Mouse (Mus musculus): ENCODE results near the gene Gm10490. TPM values are rescaled to one million over a fixed set of nuclear protein-coding genes. Genes with fewer than 3 reads are reported as not detected.

The Gm10490 gene
- polyA plus RNA-seq, 1 experiment, result not detected

- TF ChIP-seq CEBPB (IDR thresholded peaks at IDR 0.05; ENCODE audit: insufficient read depth, poor library complexity, severe bottlenecking) (no peak), E2F4 (IDR thresholded peaks at IDR 0.05; ENCODE audit: insufficient read depth) (no peak), MAX (IDR thresholded peaks at IDR 0.05; ENCODE audit: low read depth) (no peak)
- Histone ChIP-seq H3ac (ENCODE audit: control insufficient read depth, insufficient read length) (no peak overlapping the region), H3K27me3 (ENCODE audit: control insufficient read depth, insufficient read depth, insufficient read length) (no peaks in the 10 kb centered on the region)
Observed at GRCm38 (mm10) chrX:7867141-7867540, 42.2 kb upstream of the Gm10490 start.

GRCm38 (mm10) chrX:7868506-7868905 lies 40.8 kb upstream of the Gm10490 start:
- H3K36me3 ChIP-seq (ENCODE audit: control insufficient read depth, insufficient read depth), result peaks cover 5% of the 10 kb centered on the region
- H3K4me2 ChIP-seq (ENCODE audit: low read depth), result no peak overlapping the region
- peaks cover 10% of the 10 kb centered on the region for H3K79me2 ChIP-seq (ENCODE audit: control insufficient read depth, insufficient read depth)
- TF ChIP-seq CEBPB (IDR thresholded peaks at IDR 0.05; ENCODE audit: insufficient read depth, poor library complexity, severe bottlenecking) (no peak), TCF12 (IDR thresholded peaks at IDR 0.05; ENCODE audit: insufficient read depth, poor library complexity, severe bottlenecking) (no peak)
- no peak overlapping the region for H3ac ChIP-seq (ENCODE audit: control insufficient read depth, insufficient read length)
- no peak overlapping the region for H3K4me3 ChIP-seq
- H3K27me3 ChIP-seq (ENCODE audit: control insufficient read depth, insufficient read depth, insufficient read length), result no peaks in the 10 kb centered on the region

More at GRCm38 (mm10) chrX:7867141-7867540, 42.2 kb upstream of the Gm10490 start:
- H3K4me3 ChIP-seq, result no peak overlapping the region
- peaks cover 14% of the 10 kb centered on the region for H3K79me2 ChIP-seq (ENCODE audit: control insufficient read depth, insufficient read depth)
- H3K4me2 ChIP-seq (ENCODE audit: low read depth), result no peak overlapping the region
- peaks cover 5% of the 10 kb centered on the region for H3K36me3 ChIP-seq (ENCODE audit: control insufficient read depth, insufficient read depth)

GRCm38 (mm10) chrX:7869826-7870225 lies 39.5 kb upstream of the Gm10490 start:
- Histone ChIP-seq H3K79me2 (ENCODE audit: control insufficient read depth, insufficient read depth) (peaks cover 10% of the 10 kb centered on the region), H3K27me3 (ENCODE audit: control insufficient read depth, insufficient read depth, insufficient read length) (no peaks in the 10 kb centered on the region), H3K36me3 (ENCODE audit: control insufficient read depth, insufficient read depth) (peaks cover 5% of the 10 kb centered on the region), H3K4me2 (ENCODE audit: low read depth) (no peak overlapping the region), H3ac (ENCODE audit: control insufficient read depth, insufficient read length) (no peak overlapping the region), H3K4me3 (no peak overlapping the region)
- TF ChIP-seq MYOD1 (IDR thresholded peaks at IDR 0.05; ENCODE audit: control insufficient read depth in 1 of 3, insufficient read length in 2 of 3, low read depth in 2 of 3) (no peak), TCF12 (IDR thresholded peaks at IDR 0.05; ENCODE audit: insufficient read depth, poor library complexity, severe bottlenecking) (no peak), MYOG (IDR thresholded peaks at IDR 0.05; ENCODE audit: control insufficient read depth in 1 of 3, insufficient read depth in 1 of 3, insufficient read length in 2 of 3, low read depth in 2 of 3) (no peak), POLR2AphosphoS2 (IDR thresholded peaks at IDR 0.05; ENCODE audit: insufficient read length, low read depth) (no peak), POLR2A (IDR thresholded peaks at IDR 0.05; ENCODE audit: insufficient read length, low read depth) (no peak), REST (IDR thresholded peaks at IDR 0.05; ENCODE audit: insufficient read depth, insufficient read length) (no peak), USF1 (IDR thresholded peaks at IDR 0.05; ENCODE audit: low read depth) (no peak), MAX (IDR thresholded peaks at IDR 0.05; ENCODE audit: low read depth) (no peak), SRF (IDR thresholded peaks at IDR 0.05; ENCODE audit: control insufficient read depth, insufficient read length, low read depth) (no peak), CEBPB (IDR thresholded peaks at IDR 0.05; ENCODE audit: insufficient read depth, poor library complexity, severe bottlenecking) (no peak), TCF3 (IDR thresholded peaks at IDR 0.05; ENCODE audit: insufficient read length, low read depth) (no peak), E2F4 (IDR thresholded peaks at IDR 0.05; ENCODE audit: insufficient read depth) (no peak)

DNA sequence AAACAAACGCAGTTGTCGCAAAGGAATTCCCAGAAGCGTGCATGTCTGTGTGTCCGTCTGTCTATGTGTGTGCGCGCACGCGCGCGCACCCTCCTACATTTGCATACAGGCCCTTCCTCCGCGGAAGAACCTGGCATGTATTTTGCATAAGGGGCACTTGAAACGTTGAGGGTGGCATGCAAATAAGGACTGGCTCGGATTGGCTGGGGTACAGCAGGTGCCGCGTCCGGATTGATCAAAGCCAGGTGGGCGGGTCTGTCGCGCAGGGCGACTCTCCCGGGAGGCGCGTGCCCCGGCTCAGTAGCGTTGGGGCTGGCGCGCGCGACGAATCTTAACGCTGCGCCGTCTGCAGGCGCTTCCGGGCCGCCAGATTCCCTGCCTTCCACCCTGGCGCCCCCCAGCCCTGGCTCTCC lies 31.3 kb upstream of the Gm10490 start, which contains the start of gene Pim2:
Pim2 (plus strand) TSS at position 256 of the 413 bp plus-strand sequence.
- Histone ChIP-seq H3K36me3 (ENCODE audit: control insufficient read depth, insufficient read depth) (no peaks in the 10 kb centered on the region), H3K4me3 (no peak within 1 kb of the TSS), H3K27me3 (ENCODE audit: control insufficient read depth, insufficient read depth, insufficient read length) (no peaks in the 10 kb centered on the region), H3ac (ENCODE audit: control insufficient read depth, insufficient read length) (no peak within 1 kb of the TSS), H3K4me2 (ENCODE audit: low read depth) (peak within 1 kb of the TSS; percentile 70), H3K79me2 (ENCODE audit: control insufficient read depth, insufficient read depth) (no peaks in the 10 kb centered on the region)
- TF ChIP-seq POLR2A (IDR thresholded peaks at IDR 0.05; ENCODE audit: insufficient read length, low read depth) (no peak), MYOD1 (IDR thresholded peaks at IDR 0.05; ENCODE audit: control insufficient read depth in 1 of 3, insufficient read length in 2 of 3, low read depth in 2 of 3) (peak in 1 of 3 experiments; percentile 3), POLR2AphosphoS2 (IDR thresholded peaks at IDR 0.05; ENCODE audit: insufficient read length, low read depth) (peak; percentile 45)

GRCm38 (mm10) chrX:7878495-7878894 lies 30.8 kb upstream of the Gm10490 start:
- no peaks in the 10 kb centered on the region for H3K36me3 ChIP-seq (ENCODE audit: control insufficient read depth, insufficient read depth)
- no peaks in the 10 kb centered on the region for H3K27me3 ChIP-seq (ENCODE audit: control insufficient read depth, insufficient read depth, insufficient read length)
- H3K79me2 ChIP-seq (ENCODE audit: control insufficient read depth, insufficient read depth), result no peaks in the 10 kb centered on the region
- peak overlapping the region; percentile 70 for H3K4me2 ChIP-seq (ENCODE audit: low read depth)
- no peak overlapping the region for H3K4me3 ChIP-seq
- TF ChIP-seq CEBPB (IDR thresholded peaks at IDR 0.05; ENCODE audit: insufficient read depth, poor library complexity, severe bottlenecking) (no peak), E2F4 (IDR thresholded peaks at IDR 0.05; ENCODE audit: insufficient read depth) (no peak), TCF12 (IDR thresholded peaks at IDR 0.05; ENCODE audit: insufficient read depth, poor library complexity, severe bottlenecking) (no peak), USF1 (IDR thresholded peaks at IDR 0.05; ENCODE audit: low read depth) (no peak), POLR2A (IDR thresholded peaks at IDR 0.05; ENCODE audit: insufficient read length, low read depth) (no peak), MAX (IDR thresholded peaks at IDR 0.05; ENCODE audit: low read depth) (no peak), REST (IDR thresholded peaks at IDR 0.05; ENCODE audit: insufficient read depth, insufficient read length) (no peak)
- H3ac ChIP-seq (ENCODE audit: control insufficient read depth, insufficient read length), result no peak overlapping the region

DNA sequence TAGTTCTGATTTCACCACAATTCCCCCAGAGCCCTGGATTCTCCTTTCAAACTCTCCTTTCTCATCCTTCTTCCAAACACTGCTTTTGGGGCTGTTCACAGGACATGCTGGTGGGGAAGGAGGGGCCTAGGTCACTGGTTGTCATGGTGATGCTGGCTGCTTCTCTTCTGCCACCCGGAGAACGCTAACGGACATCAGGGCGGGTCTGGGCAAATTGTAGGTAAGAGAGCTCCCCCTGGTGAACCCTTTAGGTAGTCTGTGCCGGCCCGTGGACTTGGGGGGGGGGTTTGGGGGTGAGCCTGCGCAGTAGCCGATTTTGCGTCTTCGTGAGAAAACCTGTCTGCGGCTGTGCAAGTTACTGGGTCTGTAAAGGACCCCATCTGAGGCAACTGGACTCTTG lies 29.5 kb upstream of the Gm10490 start:
- H3K36me3 ChIP-seq (ENCODE audit: control insufficient read depth, insufficient read depth), result no peaks in the 10 kb centered on the region
- H3K27me3 ChIP-seq (ENCODE audit: control insufficient read depth, insufficient read depth, insufficient read length), result no peaks in the 10 kb centered on the region
- no peak for TF ChIP-seq POLR2A (IDR thresholded peaks at IDR 0.05; ENCODE audit: insufficient read length, low read depth)
- no peak for TF ChIP-seq USF1 (IDR thresholded peaks at IDR 0.05; ENCODE audit: low read depth)
- TF ChIP-seq SRF (IDR thresholded peaks at IDR 0.05; ENCODE audit: control insufficient read depth, insufficient read length, low read depth), result no peak
- TF ChIP-seq REST (IDR thresholded peaks at IDR 0.05; ENCODE audit: insufficient read depth, insufficient read length), result no peak
- no peak for TF ChIP-seq MAX (IDR thresholded peaks at IDR 0.05; ENCODE audit: low read depth)
- no peak for TF ChIP-seq MYOD1 (IDR thresholded peaks at IDR 0.05; ENCODE audit: control insufficient read depth in 1 of 3, insufficient read length in 2 of 3, low read depth in 2 of 3)
- TF ChIP-seq MYOG (IDR thresholded peaks at IDR 0.05; ENCODE audit: control insufficient read depth in 1 of 3, insufficient read depth in 1 of 3, insufficient read length in 2 of 3, low read depth in 2 of 3), result no peak
- TF ChIP-seq POLR2AphosphoS2 (IDR thresholded peaks at IDR 0.05; ENCODE audit: insufficient read length, low read depth), result no peak
- TF ChIP-seq TCF3 (IDR thresholded peaks at IDR 0.05; ENCODE audit: insufficient read length, low read depth), result no peak
- no peak for TF ChIP-seq CEBPB (IDR thresholded peaks at IDR 0.05; ENCODE audit: insufficient read depth, poor library complexity, severe bottlenecking)
- TF ChIP-seq TCF12 (IDR thresholded peaks at IDR 0.05; ENCODE audit: insufficient read depth, poor library complexity, severe bottlenecking), result no peak
- TF ChIP-seq E2F4 (IDR thresholded peaks at IDR 0.05; ENCODE audit: insufficient read depth), result no peak
- H3ac ChIP-seq (ENCODE audit: control insufficient read depth, insufficient read length), result no peak overlapping the region
- no peak overlapping the region for H3K4me3 ChIP-seq
- no peak overlapping the region for H3K4me2 ChIP-seq (ENCODE audit: low read depth)
- H3K79me2 ChIP-seq (ENCODE audit: control insufficient read depth, insufficient read depth), result peaks cover 5% of the 10 kb centered on the region
